In genomic region chr1:186241112-186241511, GRCm38 (mm10) we compare ENCODE assay signal across 12 mouse cellular contexts.
A peak's percentile ranks its signal among the peaks of the same experiment; 100 is the strongest.
DNase-seq lines count a peak whose midpoint lies in the region; ATAC-seq and TF ChIP-seq lines count a peak whose summit lies in the region.
"Had no signal": no experiment of that assay in that cellular context is flagged by ENCODE, and none has a peak within 500 bp of the region (broad histone marks: within the 10 kb centered on the region; RNA-seq: fewer than 3 reads in every experiment).

No protein-coding gene starts in this region.

- no peak overlapping the region for H3K9ac ChIP-seq in liver, adult 2 months (ENCODE audit: low read depth, low read length)
- no peak overlapping the region for H3K9ac ChIP-seq in liver, embryonic 11.5 days (ENCODE audit: low read depth, low read length)
- H3K9ac ChIP-seq: forebrain, embryonic 12.5 days; hindbrain, embryonic 13.5 days; limb, embryonic 13.5 days had no signal

- H3K36me3 ChIP-seq in liver, adult 2 months (ENCODE audit: control insufficient read depth, insufficient read depth, low read length): no peaks in the 10 kb centered on the region
- H3K36me3 ChIP-seq in liver, embryonic 11.5 days (ENCODE audit: control insufficient read depth, insufficient read depth, low read length): no peaks in the 10 kb centered on the region
- no peaks in the 10 kb centered on the region for H3K36me3 ChIP-seq in midbrain, embryonic 10.5 days
- H3K36me3 ChIP-seq: forebrain, embryonic 12.5 days; hindbrain, embryonic 13.5 days; limb, embryonic 13.5 days had no signal

- no peaks in the 10 kb centered on the region for H3K4me1 ChIP-seq in liver, adult 2 months (ENCODE audit: control insufficient read depth, insufficient read depth, low read length)
- no peaks in the 10 kb centered on the region for H3K4me1 ChIP-seq in liver, embryonic 11.5 days (replicated peaks; ENCODE audit: control insufficient read depth, insufficient read depth, low read length)
- H3K4me1 ChIP-seq in midbrain, embryonic 10.5 days: 0 out of 2 replicates have a peak, but pooled peaks cover 12% of the 10 kb centered on the region
- H3K4me1 ChIP-seq: forebrain, embryonic 12.5 days had no signal

- H3K4me3 ChIP-seq in liver, adult 2 months (ENCODE audit: insufficient read depth, low read depth, low read length): no peak overlapping the region
- no peak overlapping the region for H3K4me3 ChIP-seq in liver, embryonic 11.5 days (ENCODE audit: low read depth, low read length)
- no peak overlapping the region for H3K4me3 ChIP-seq in midbrain, embryonic 10.5 days
- H3K4me3 ChIP-seq: forebrain, embryonic 12.5 days; hindbrain, embryonic 13.5 days; limb, embryonic 13.5 days had no signal

- H3K4me2 ChIP-seq in liver, embryonic 11.5 days: no peak overlapping the region
- H3K4me2 ChIP-seq: forebrain, embryonic 12.5 days; hindbrain, embryonic 13.5 days; limb, embryonic 13.5 days had no signal

- DNase-seq in heart, adult 18-20 months: peak; percentile 21 to 65
- no peak for DNase-seq in heart, adult 8-10 months (ENCODE audit: low spot score)
- peak; percentile 13 for DNase-seq in liver, adult 2 months (ENCODE audit: extremely low read depth, low read depth, low spot score)
- DNase-seq in liver, embryonic 11.5 days (ENCODE audit: low spot score): no peak
- peak; percentile 48 for DNase-seq in R1 (ENCODE audit: low read depth, low spot score)
- DNase-seq in lung, postnatal 10 days: peak; percentile 32
- no peak for DNase-seq in midbrain, embryonic 10.5 days (ENCODE audit: low spot score)
- no peak for DNase-seq in spleen, postnatal 14 days (ENCODE audit: low spot score in 2 of 2)
- DNase-seq: cerebellum, adult 18-20 months had no signal

- TF ChIP-seq CTCF in liver, adult 2 months (IDR thresholded peaks at IDR 0.05; ENCODE audit: low read depth, low read length): peak; percentile 35; the same call in 1 of the 2 replicates

- WGBS in liver, adult 2 months: 91% methylated on average over 2 of the region's 2 CpGs
- WGBS in liver, embryonic 11.5 days: 89% methylated on average over 2 of the region's 2 CpGs
- WGBS in midbrain, embryonic 10.5 days: 97% methylated on average over 2 of the region's 2 CpGs

- TF ChIP-seq POLR2A in liver, adult 2 months (IDR thresholded peaks at IDR 0.05; ENCODE audit: extremely low read depth, insufficient read depth, low read length): no peak

- H3K27me3 ChIP-seq in liver, adult 2 months (ENCODE audit: control insufficient read depth, insufficient read depth, low read length): no peaks in the 10 kb centered on the region
- H3K27me3 ChIP-seq in liver, embryonic 11.5 days (replicated peaks; ENCODE audit: control insufficient read depth, insufficient read depth, low read length): no peaks in the 10 kb centered on the region
- no peaks in the 10 kb centered on the region for H3K27me3 ChIP-seq in midbrain, embryonic 10.5 days (ENCODE audit: low read depth, poor library complexity, severe bottlenecking)
- H3K27me3 ChIP-seq: forebrain, embryonic 12.5 days; hindbrain, embryonic 13.5 days; limb, embryonic 13.5 days had no signal

- no peak overlapping the region for H3K27ac ChIP-seq in liver, adult 2 months (replicated peaks; ENCODE audit: insufficient read depth, low read depth, low read length)
- H3K27ac ChIP-seq in liver, embryonic 11.5 days (ENCODE audit: low read depth, low read length): no peak overlapping the region
- no peak overlapping the region for H3K27ac ChIP-seq in midbrain, embryonic 10.5 days (replicated peaks)
- H3K27ac ChIP-seq: forebrain, embryonic 12.5 days; hindbrain, embryonic 13.5 days; limb, embryonic 13.5 days had no signal

- no peaks in the 10 kb centered on the region for H3K79me2 ChIP-seq in liver, adult 2 months (ENCODE audit: control insufficient read depth, insufficient read depth, low read length)

- H3K9me3 ChIP-seq in liver, embryonic 11.5 days (ENCODE audit: control insufficient read depth, low read length): no peaks in the 10 kb centered on the region
- H3K9me3 ChIP-seq in midbrain, embryonic 10.5 days (replicated peaks): no peaks in the 10 kb centered on the region
- H3K9me3 ChIP-seq: forebrain, embryonic 12.5 days; hindbrain, embryonic 13.5 days; limb, embryonic 13.5 days had no signal

- ATAC-seq in liver, embryonic 11.5 days (replicated peaks; ENCODE audit: low FRiP score): no peak

Comparison
In these comparisons a context has a peak if more than half of its experiments do, and no peak if none do; other contexts are left out.
1. DNase-seq: peak in heart, adult 18-20 months (2 of 2), liver, adult 2 months (single experiment), R1 (single experiment) and lung, postnatal 10 days (single experiment); none in heart, adult 8-10 months (single experiment), liver, embryonic 11.5 days (single experiment), midbrain, embryonic 10.5 days (single experiment) and spleen, postnatal 14 days (0 of 2).